Comparison of ENCODE assay signal across 23 mouse cellular contexts in genomic region chr10:112368369-112368768, GRCm38 (mm10).
A peak's percentile ranks its signal among the peaks of the same experiment; 100 is the strongest.
DNase-seq lines count a peak whose midpoint lies in the region; ATAC-seq and TF ChIP-seq lines count a peak whose summit lies in the region.
"Had no signal": no experiment of that assay in that cellular context is flagged by ENCODE, and none has a peak within 500 bp of the region (broad histone marks: within the 10 kb centered on the region; RNA-seq: fewer than 3 reads in every experiment).

No protein-coding gene starts in this region.

- H3K27me3 ChIP-seq in Patski = no peaks in the 10 kb centered on the region
- H3K27me3 ChIP-seq: CH12.LX; embryonic facial prominence, embryonic 12.5 days; forebrain, embryonic 13.5 days; forebrain, embryonic 15.5 days had no signal

- in situ Hi-C loops in Patski (cut with MboI; ENCODE audit: low pct_unique_long_range_greater_than_20kb) = no loop called here

- POLR2A ChIA-PET in Patski (lab: Charles Lee) = no interaction called here

- intact Hi-C loops in left cerebral cortex, postnatal 36 days (cut with DNase I) = no loop called here

- H3K4me1 ChIP-seq in brown adipose tissue, adult 24 weeks (ENCODE audit: control insufficient read depth, insufficient read depth, insufficient read length, low read length) = peaks cover 2% of the 10 kb centered on the region; the same call in 1 of the 2 replicates
- H3K4me1 ChIP-seq: embryonic facial prominence, embryonic 12.5 days; forebrain, embryonic 13.5 days; forebrain, embryonic 15.5 days had no signal

- no peak for TF ChIP-seq CTCF in Patski (IDR thresholded peaks at IDR 0.05)

- DNase-seq in 3T3-L1 (ENCODE audit: low read depth, low spot score) (peak; percentile 48), Patski (ENCODE audit: low read depth, low spot score) (peak; percentile 4)
- DNase-seq in left cerebral cortex, postnatal 36 days (ENCODE audit: low spot score in 2 of 2) = no peak
- DNase-seq in frontal cortex, postnatal 10 days (ENCODE audit: low spot score in 2 of 2) = no peak
- no peak for DNase-seq in ovary, postnatal 36 days (ENCODE audit: low spot score)
- DNase-seq: adrenal gland, adult 8-10 months; adrenal gland, postnatal 14 days; adrenal gland, postnatal 36 days; B cell, adult 2 months; cerebellum, adult 11 months; cerebellum, adult 18-20 months; cerebellum, adult 8-10 months; cerebellum, adult 9-11 months; cerebellum, postnatal 14 days; cerebellum, postnatal 36 days; embryo, embryonic 11 days; forebrain, postnatal 0 days had no signal

- peak overlapping the region; percentile 27; the same call in 1 of the 2 replicates for H3K27ac ChIP-seq in brown adipose tissue, adult 24 weeks (replicated peaks; ENCODE audit: low read depth, low read length)
- H3K27ac ChIP-seq: embryonic facial prominence, embryonic 12.5 days; forebrain, embryonic 13.5 days; forebrain, embryonic 15.5 days had no signal

- no peak overlapping the region for H3K4me3 ChIP-seq in brown adipose tissue, adult 24 weeks (ENCODE audit: insufficient read depth, low read depth, low read length)
- H3K4me3 ChIP-seq: embryonic facial prominence, embryonic 12.5 days; forebrain, embryonic 13.5 days; forebrain, embryonic 15.5 days had no signal

- CTCF ChIA-PET in Patski (lab: Charles Lee) = no interaction called here

- ATAC-seq in Patski = peak; percentile 35
- ATAC-seq: CD4-positive, CD25-positive, alpha-beta regulatory T cell, adult 4 months; forebrain, embryonic 13.5 days; forebrain, embryonic 15.5 days; forebrain, postnatal 0 days had no signal

Comparison
In these comparisons a context has a peak if more than half of its experiments do, and no peak if none do; other contexts are left out.
1. DNase-seq: peak in 3T3-L1 (single experiment) and Patski (single experiment); none in left cerebral cortex, postnatal 36 days (0 of 2), frontal cortex, postnatal 10 days (0 of 2) and ovary, postnatal 36 days (single experiment).